Mouse (Mus musculus): ENCODE data around the gene Kri1. TPM values are rescaled to one million over a fixed set of nuclear protein-coding genes. Genes with fewer than 3 reads are reported as not detected.

The Kri1 gene
- total and polyA plus RNA-seq, 3 experiments = 76.1 to 233 (median 199) TPM

- TF ChIP-seq NRF1 (IDR thresholded peaks at IDR 0.05; ENCODE audit: insufficient read depth, low read depth, low read length, poor library complexity, severe bottlenecking) (no peak), E2F4 (IDR thresholded peaks at IDR 0.05; ENCODE audit: borderline replicate concordance, low read depth, low read length) (0 out of 2 replicates have a peak, but pooled peaks have one; percentile 13), MYB (IDR thresholded peaks at IDR 0.05; ENCODE audit: low read depth, low read length) (no peak), ZKSCAN1 (IDR thresholded peaks at IDR 0.05; ENCODE audit: low read depth, low read length) (no peak), RAD21 (IDR thresholded peaks at IDR 0.05; ENCODE audit: low read depth, low read length) (peak; percentile 59), CHD1 (IDR thresholded peaks at IDR 0.05; ENCODE audit: low read depth, low read length) (no peak), ELF1 (IDR thresholded peaks at IDR 0.05; ENCODE audit: low read depth, low read length) (no peak), RCOR1 (IDR thresholded peaks at IDR 0.05; ENCODE audit: low read depth, low read length) (peak; percentile 53; the same call in 1 of the 2 replicates)
Observed at GRCm38 (mm10) chr9:21319503-21319902, 31.7 kb upstream of the Kri1 start (continued).

DNA sequence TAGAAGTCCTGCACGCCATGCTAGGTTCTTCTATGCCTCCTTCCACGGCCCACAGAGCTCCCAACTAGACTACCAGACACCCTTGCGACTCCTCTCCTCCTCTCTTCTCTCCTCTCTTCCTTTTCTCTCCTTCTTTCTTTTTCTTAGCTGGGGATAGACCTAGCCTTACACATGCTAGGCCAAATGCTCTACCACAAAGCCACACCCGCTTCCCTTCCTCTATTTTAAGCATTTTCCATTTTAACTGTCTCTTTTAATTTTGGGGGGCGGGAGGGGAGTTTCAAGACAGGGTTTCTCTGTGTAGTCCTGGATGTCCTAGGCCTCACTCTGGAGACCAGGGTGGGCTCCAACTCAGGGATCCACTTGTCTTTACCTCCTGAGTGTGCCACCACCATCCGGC is 31.0 kb upstream of the Kri1 start:
- H3K4me1 ChIP-seq (ENCODE audit: control insufficient read depth in 1 of 2, insufficient read depth in 2 of 2, low read length in 2 of 2) = peaks cover 20 to 32% of the 10 kb centered on the region in 2 experiments
- TF ChIP-seq MEF2A (IDR thresholded peaks at IDR 0.05; ENCODE audit: extremely low read depth, insufficient replicate concordance, low read depth, low read length, poor library complexity, severe bottlenecking) (0 out of 2 replicates have a peak, but pooled peaks have one; percentile 64), USF2 (IDR thresholded peaks at IDR 0.05; ENCODE audit: borderline replicate concordance in 1 of 2, insufficient read depth in 1 of 2, low read depth in 1 of 2, low read length in 2 of 2) (no peak), MAZ (IDR thresholded peaks at IDR 0.05; ENCODE audit: low read depth, low read length) (peak; percentile 65; the same call in 1 of the 2 replicates), POLR2AphosphoS2 (IDR thresholded peaks at IDR 0.05; ENCODE audit: low read length) (no peak), MYB (IDR thresholded peaks at IDR 0.05; ENCODE audit: low read depth, low read length) (no peak), ZNF384 (IDR thresholded peaks at IDR 0.05; ENCODE audit: low read depth, low read length) (no peak), RCOR1 (IDR thresholded peaks at IDR 0.05; ENCODE audit: low read depth, low read length) (no peak; the same call in 1 of the 2 replicates), MYC (IDR thresholded peaks at IDR 0.05; ENCODE audit: low read depth, low read length) (no peak), TBP (IDR thresholded peaks at IDR 0.05; ENCODE audit: low read depth, low read length) (0 out of 2 replicates have a peak, but pooled peaks have one; percentile 30), SMC3 (IDR thresholded peaks at IDR 0.05; ENCODE audit: low read depth, low read length) (no peak), ZC3H11A (IDR thresholded peaks at IDR 0.05; ENCODE audit: low read depth, low read length) (no peak), CHD2 (IDR thresholded peaks at IDR 0.05; ENCODE audit: low read length) (no peak), TCF12 (IDR thresholded peaks at IDR 0.05; ENCODE audit: low read depth, low read length) (0 out of 2 replicates have a peak, but pooled peaks have one; percentile 37), NRF1 (IDR thresholded peaks at IDR 0.05; ENCODE audit: insufficient read depth, low read depth, low read length, poor library complexity, severe bottlenecking) (no peak), UBTF (IDR thresholded peaks at IDR 0.05; ENCODE audit: borderline replicate concordance, insufficient read depth, low read depth, low read length) (no peak), ETS1 (IDR thresholded peaks at IDR 0.05; ENCODE audit: low read depth, low read length) (peak; percentile 63; the same call in 1 of the 2 replicates), MAFK (IDR thresholded peaks at IDR 0.05; ENCODE audit: borderline replicate concordance, low read depth, low read length) (no peak), USF1 (IDR thresholded peaks at IDR 0.05; ENCODE audit: low read depth, low read length) (no peak), SIN3A (IDR thresholded peaks at IDR 0.05; ENCODE audit: low read length) (no peak), JUND (IDR thresholded peaks at IDR 0.05; ENCODE audit: low read depth, low read length) (no peak), BHLHE40 (IDR thresholded peaks at IDR 0.05; ENCODE audit: borderline replicate concordance, low read depth, low read length) (no peak), CTCF (IDR thresholded peaks at IDR 0.05 in 2 of 3, conservative IDR thresholded peaks at IDR 0.05 in 1 of 3; ENCODE audit: control insufficient read depth in 1 of 3, insufficient read depth in 1 of 3, low read depth in 2 of 3, low read length in 3 of 3, poor library complexity in 1 of 3, severe bottlenecking in 1 of 3) (no peak), POLR2A (IDR thresholded peaks at IDR 0.05; ENCODE audit: control insufficient read depth in 1 of 2, insufficient read depth in 1 of 2, low read depth in 1 of 2, low read length in 2 of 2, poor library complexity in 1 of 2) (no peak), E2F4 (IDR thresholded peaks at IDR 0.05; ENCODE audit: borderline replicate concordance, low read depth, low read length) (no peak), GABPA (IDR thresholded peaks at IDR 0.05; ENCODE audit: low read depth, low read length) (no peak), RAD21 (IDR thresholded peaks at IDR 0.05; ENCODE audit: low read depth, low read length) (no peak), ELF1 (IDR thresholded peaks at IDR 0.05; ENCODE audit: low read depth, low read length) (no peak), TAL1 (IDR thresholded peaks at IDR 0.05; ENCODE audit: low read length) (no peak), CHD1 (IDR thresholded peaks at IDR 0.05; ENCODE audit: low read depth, low read length) (no peak; the same call in 1 of the 2 replicates), NELFE (IDR thresholded peaks at IDR 0.05; ENCODE audit: low read depth, low read length) (no peak; the same call in 1 of the 2 replicates), MXI1 (IDR thresholded peaks at IDR 0.05; ENCODE audit: low read depth, low read length) (peak; percentile 76), POLR2AphosphoS5 (IDR thresholded peaks at IDR 0.05; ENCODE audit: borderline replicate concordance, low read depth, low read length) (no peak)

More for the DNA sequence above, 31.0 kb upstream of the Kri1 start:
- Histone ChIP-seq H3K79me2 (ENCODE audit: control insufficient read depth, insufficient read depth, low read length, poor library complexity) (peaks cover 22% of the 10 kb centered on the region), H3K36me3 (ENCODE audit: control insufficient read depth in 1 of 2, insufficient read depth in 2 of 2, low read length in 2 of 2) (peaks cover 0 to 25% of the 10 kb centered on the region in 2 experiments; a peak in 2 of 4 replicates), H3K27ac (ENCODE audit: control insufficient read depth, low read depth, low read length) (peak overlapping the region; percentile 37), H3K9ac (ENCODE audit: control insufficient read depth, low read depth, low read length, poor library complexity, severe bottlenecking) (peak overlapping the region; percentile 10), H3K4me3 (ENCODE audit: control insufficient read depth in 1 of 2, insufficient read depth in 1 of 2, low read depth in 2 of 2, low read length in 2 of 2) (no peak overlapping the region), H3K9me3 (replicated peaks; ENCODE audit: insufficient read depth, low read length) (no peaks in the 10 kb centered on the region), H3K27me3 (ENCODE audit: control insufficient read depth in 1 of 2, insufficient read depth in 2 of 2, low read length in 2 of 2) (no peaks in the 10 kb centered on the region)
- DNase-seq (ENCODE audit: low read depth, low spot score) = peak; percentile 84

All from MEL (cell line).